Mouse (Mus musculus): ENCODE results near the gene Saxo1. TPM values are rescaled to one million over a fixed set of nuclear protein-coding genes. Genes with fewer than 3 reads are reported as not detected.

Saxo1 gene
- polyA plus RNA-seq, 1 experiment from 2014 or later = 0.15 TPM

GRCm38 (mm10) chr4:86499561-86499960 is 58.6 kb downstream of the Saxo1 start:
- no peaks in the 10 kb centered on the region for H3K36me3 ChIP-seq (ENCODE audit: control insufficient read depth, insufficient read depth, low read length)
- 91% methylated on average over 1 of the region's 1 CpGs for WGBS
- H3K4me3 ChIP-seq (ENCODE audit: control insufficient read depth in 1 of 2, insufficient read depth in 1 of 2, low read depth in 1 of 2, low read length in 2 of 2) = no peak overlapping the region
- H3K4me1 ChIP-seq (ENCODE audit: control insufficient read depth in 2 of 2, insufficient read depth in 2 of 2, low read length in 2 of 2) = no peaks in the 10 kb centered on the region
- H3K27me3 ChIP-seq (ENCODE audit: control insufficient read depth, insufficient read depth, low read length) = no peaks in the 10 kb centered on the region
- no peak overlapping the region for H3K4me2 ChIP-seq (ENCODE audit: low read length)
- no peak overlapping the region for H3K9ac ChIP-seq (ENCODE audit: low read length)
- ATAC-seq (ENCODE audit: insufficient number of reproducible peaks, insufficient read depth, low FRiP score, low read depth) = no peak
- no peak overlapping the region for H3K27ac ChIP-seq (replicated peaks in 1 of 2; ENCODE audit: control insufficient read depth in 1 of 2, insufficient read depth in 1 of 2, low read depth in 2 of 2, low read length in 2 of 2)
- H3K9me3 ChIP-seq (ENCODE audit: control insufficient read depth, low read length) = no peaks in the 10 kb centered on the region

- WGBS = 46% methylated on average over 5 of the region's 5 CpGs
- Histone ChIP-seq H3K36me3 (ENCODE audit: control insufficient read depth, insufficient read depth, low read length) (no peaks in the 10 kb centered on the region), H3K27ac (replicated peaks in 1 of 2; ENCODE audit: control insufficient read depth in 1 of 2, insufficient read depth in 1 of 2, low read depth in 2 of 2, low read length in 2 of 2) (no peak overlapping the region), H3K4me2 (ENCODE audit: low read length) (no peak overlapping the region), H3K4me1 (ENCODE audit: control insufficient read depth in 2 of 2, insufficient read depth in 2 of 2, low read length in 2 of 2) (no peaks in the 10 kb centered on the region), H3K9ac (ENCODE audit: low read length) (no peak overlapping the region), H3K27me3 (ENCODE audit: control insufficient read depth, insufficient read depth, low read length) (no peaks in the 10 kb centered on the region), H3K4me3 (ENCODE audit: control insufficient read depth in 1 of 2, insufficient read depth in 1 of 2, low read depth in 1 of 2, low read length in 2 of 2) (no peak overlapping the region), H3K9me3 (ENCODE audit: control insufficient read depth, low read length) (no peaks in the 10 kb centered on the region)
- no peak for ATAC-seq (ENCODE audit: insufficient number of reproducible peaks, insufficient read depth, low FRiP score, low read depth)
These were observed 59.4 kb downstream of the Saxo1 start for GRCm38 (mm10) chr4:86498754-86499153.

GRCm38 (mm10) chr4:86489128-86489527 is 69.0 kb downstream of the Saxo1 start:
- Histone ChIP-seq H3K36me3 (ENCODE audit: control insufficient read depth, insufficient read depth, low read length) (no peaks in the 10 kb centered on the region), H3K4me3 (ENCODE audit: control insufficient read depth in 1 of 2, insufficient read depth in 1 of 2, low read depth in 1 of 2, low read length in 2 of 2) (no peak overlapping the region), H3K9me3 (ENCODE audit: control insufficient read depth, low read length) (no peaks in the 10 kb centered on the region), H3K27ac (replicated peaks in 1 of 2; ENCODE audit: control insufficient read depth in 1 of 2, insufficient read depth in 1 of 2, low read depth in 2 of 2, low read length in 2 of 2) (no peak overlapping the region), H3K4me2 (ENCODE audit: low read length) (no peak overlapping the region), H3K4me1 (ENCODE audit: control insufficient read depth in 2 of 2, insufficient read depth in 2 of 2, low read length in 2 of 2) (peaks cover 0 to 4% of the 10 kb centered on the region in 2 experiments; a peak in 1 of 4 replicates), H3K27me3 (ENCODE audit: control insufficient read depth, insufficient read depth, low read length) (no peaks in the 10 kb centered on the region), H3K9ac (ENCODE audit: low read length) (no peak overlapping the region)
- no peak for ATAC-seq (ENCODE audit: insufficient number of reproducible peaks, insufficient read depth, low FRiP score, low read depth)
- 68% methylated on average over 5 of the region's 5 CpGs for WGBS

GRCm38 (mm10) chr4:86486901-86487300 is 71.2 kb downstream of the Saxo1 start:
- Histone ChIP-seq H3K4me2 (ENCODE audit: low read length) (no peak overlapping the region), H3K4me1 (ENCODE audit: control insufficient read depth in 2 of 2, insufficient read depth in 2 of 2, low read length in 2 of 2) (peaks cover 0 to 4% of the 10 kb centered on the region in 2 experiments; a peak in 1 of 4 replicates), H3K27ac (replicated peaks in 1 of 2; ENCODE audit: control insufficient read depth in 1 of 2, insufficient read depth in 1 of 2, low read depth in 2 of 2, low read length in 2 of 2) (no peak overlapping the region), H3K9me3 (ENCODE audit: control insufficient read depth, low read length) (no peaks in the 10 kb centered on the region), H3K36me3 (ENCODE audit: control insufficient read depth, insufficient read depth, low read length) (no peaks in the 10 kb centered on the region), H3K4me3 (ENCODE audit: control insufficient read depth in 1 of 2, insufficient read depth in 1 of 2, low read depth in 1 of 2, low read length in 2 of 2) (no peak overlapping the region), H3K27me3 (ENCODE audit: control insufficient read depth, insufficient read depth, low read length) (no peaks in the 10 kb centered on the region), H3K9ac (ENCODE audit: low read length) (no peak overlapping the region)
- no peak for ATAC-seq (ENCODE audit: insufficient number of reproducible peaks, insufficient read depth, low FRiP score, low read depth)
- 84% methylated on average over 2 of the region's 2 CpGs for whole genome bisulfite sequencing

- H3K9ac ChIP-seq (ENCODE audit: low read length) = no peak overlapping the region
- no peaks in the 10 kb centered on the region for H3K36me3 ChIP-seq (ENCODE audit: control insufficient read depth, insufficient read depth, low read length)
- H3K9me3 ChIP-seq (ENCODE audit: control insufficient read depth, low read length) = no peaks in the 10 kb centered on the region
- no peak overlapping the region for H3K4me3 ChIP-seq (ENCODE audit: control insufficient read depth in 1 of 2, insufficient read depth in 1 of 2, low read depth in 1 of 2, low read length in 2 of 2)
- H3K27ac ChIP-seq (replicated peaks in 1 of 2; ENCODE audit: control insufficient read depth in 1 of 2, insufficient read depth in 1 of 2, low read depth in 2 of 2, low read length in 2 of 2) = no peak overlapping the region
- H3K27me3 ChIP-seq (ENCODE audit: control insufficient read depth, insufficient read depth, low read length) = no peaks in the 10 kb centered on the region
- ATAC-seq (ENCODE audit: insufficient number of reproducible peaks, insufficient read depth, low FRiP score, low read depth) = no peak
- peaks cover 0 to 4% of the 10 kb centered on the region in 2 experiments; a peak in 1 of 4 replicates for H3K4me1 ChIP-seq (ENCODE audit: control insufficient read depth in 2 of 2, insufficient read depth in 2 of 2, low read length in 2 of 2)
- H3K4me2 ChIP-seq (ENCODE audit: low read length) = no peak overlapping the region
- 80% methylated on average over 4 of the region's 4 CpGs for WGBS
These were observed 71.6 kb downstream of the Saxo1 start for GRCm38 (mm10) chr4:86486491-86486890.

GRCm38 (mm10) chr4:86485052-86485451 is 73.1 kb downstream of the Saxo1 start:
- Histone ChIP-seq H3K4me2 (ENCODE audit: low read length) (no peak overlapping the region), H3K27me3 (ENCODE audit: control insufficient read depth, insufficient read depth, low read length) (no peaks in the 10 kb centered on the region), H3K27ac (replicated peaks in 1 of 2; ENCODE audit: control insufficient read depth in 1 of 2, insufficient read depth in 1 of 2, low read depth in 2 of 2, low read length in 2 of 2) (no peak overlapping the region), H3K4me3 (ENCODE audit: control insufficient read depth in 1 of 2, insufficient read depth in 1 of 2, low read depth in 1 of 2, low read length in 2 of 2) (no peak overlapping the region), H3K9me3 (ENCODE audit: control insufficient read depth, low read length) (no peaks in the 10 kb centered on the region), H3K9ac (ENCODE audit: low read length) (no peak overlapping the region), H3K36me3 (ENCODE audit: control insufficient read depth, insufficient read depth, low read length) (no peaks in the 10 kb centered on the region), H3K4me1 (ENCODE audit: control insufficient read depth in 2 of 2, insufficient read depth in 2 of 2, low read length in 2 of 2) (peaks cover 0 to 4% of the 10 kb centered on the region in 2 experiments; a peak in 1 of 4 replicates)
- no peak for ATAC-seq (ENCODE audit: insufficient number of reproducible peaks, insufficient read depth, low FRiP score, low read depth)
- 35% methylated on average over 6 of the region's 6 CpGs for WGBS

- Histone ChIP-seq H3K4me1 (ENCODE audit: control insufficient read depth in 2 of 2, insufficient read depth in 2 of 2, low read length in 2 of 2) (peaks cover 0 to 4% of the 10 kb centered on the region in 2 experiments; a peak in 1 of 4 replicates), H3K4me3 (ENCODE audit: control insufficient read depth in 1 of 2, insufficient read depth in 1 of 2, low read depth in 1 of 2, low read length in 2 of 2) (no peak overlapping the region), H3K4me2 (ENCODE audit: low read length) (no peak overlapping the region), H3K9me3 (ENCODE audit: control insufficient read depth, low read length) (no peaks in the 10 kb centered on the region), H3K36me3 (ENCODE audit: control insufficient read depth, insufficient read depth, low read length) (no peaks in the 10 kb centered on the region), H3K9ac (ENCODE audit: low read length) (no peak overlapping the region), H3K27me3 (ENCODE audit: control insufficient read depth, insufficient read depth, low read length) (no peaks in the 10 kb centered on the region), H3K27ac (replicated peaks in 1 of 2; ENCODE audit: control insufficient read depth in 1 of 2, insufficient read depth in 1 of 2, low read depth in 2 of 2, low read length in 2 of 2) (no peak overlapping the region)
- no peak for ATAC-seq (ENCODE audit: insufficient number of reproducible peaks, insufficient read depth, low FRiP score, low read depth)
- WGBS = 84% methylated on average over 8 of the region's 8 CpGs
These were observed 74.4 kb downstream of the Saxo1 start for GRCm38 (mm10) chr4:86483686-86484085.

GRCm38 (mm10) chr4:86483013-86483615 is 75.0 kb downstream of the Saxo1 start:
- Histone ChIP-seq H3K9ac (ENCODE audit: low read length) (no peak overlapping the region), H3K4me1 (ENCODE audit: control insufficient read depth in 2 of 2, insufficient read depth in 2 of 2, low read length in 2 of 2) (peaks cover 0 to under 1% of the 10 kb centered on the region in 2 experiments; a peak in 1 of 4 replicates), H3K9me3 (ENCODE audit: control insufficient read depth, low read length) (no peaks in the 10 kb centered on the region), H3K4me2 (ENCODE audit: low read length) (no peak overlapping the region), H3K4me3 (ENCODE audit: control insufficient read depth in 1 of 2, insufficient read depth in 1 of 2, low read depth in 1 of 2, low read length in 2 of 2) (no peak overlapping the region), H3K36me3 (ENCODE audit: control insufficient read depth, insufficient read depth, low read length) (no peaks in the 10 kb centered on the region), H3K27ac (replicated peaks in 1 of 2; ENCODE audit: control insufficient read depth in 1 of 2, insufficient read depth in 1 of 2, low read depth in 2 of 2, low read length in 2 of 2) (no peak overlapping the region), H3K27me3 (ENCODE audit: control insufficient read depth, insufficient read depth, low read length) (no peaks in the 10 kb centered on the region)
- 84% methylated on average over 6 of the region's 6 CpGs for WGBS
- no peak for ATAC-seq (ENCODE audit: insufficient number of reproducible peaks, insufficient read depth, low FRiP score, low read depth)

Measured in heart, embryonic 14.5 days (tissue).